Mouse (Mus musculus): ENCODE data around the gene Bsn.

GRCm38 (mm10) chr9:108153516-108154448, 36.4 kb downstream of the Bsn start:
- TF ChIP-seq CTCF (IDR thresholded peaks at IDR 0.05; ENCODE audit: insufficient read depth, low read depth, low read length) (no peak), POLR2A (IDR thresholded peaks at IDR 0.05; ENCODE audit: insufficient read depth, low read depth, low read length) (no peak)

Measured in olfactory bulb, adult 2 months (tissue).